ENCODE assay signal across 30 mouse cellular contexts in the genomic region with DNA sequence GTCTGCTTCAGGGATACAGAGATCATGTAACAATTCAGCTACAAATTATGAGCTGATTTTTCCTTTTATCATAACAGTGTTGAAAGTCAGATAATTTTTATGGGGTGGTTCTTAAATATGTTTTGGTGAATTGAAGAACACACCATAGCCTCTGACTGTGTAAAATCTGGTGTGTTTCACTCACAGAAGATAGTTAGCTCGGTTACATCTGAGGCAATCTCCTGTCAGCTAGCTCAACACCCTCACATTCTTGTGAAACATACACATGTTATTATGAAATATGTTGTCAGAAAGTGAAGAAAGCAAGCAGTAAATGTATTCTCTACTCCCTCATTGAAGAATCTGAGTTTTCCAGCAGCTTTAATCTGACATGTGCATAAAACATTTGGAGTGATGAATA. TPM values are rescaled to one million over a fixed set of nuclear protein-coding genes. Genes with fewer than 3 reads are reported as not detected.
DNase-seq lines count a peak whose midpoint lies in the region; ATAC-seq and TF ChIP-seq lines count a peak whose summit lies in the region.
"Had no signal": no experiment of that assay in that cellular context is flagged by ENCODE, and none has a peak within 500 bp of the region (broad histone marks: within the 10 kb centered on the region; RNA-seq: fewer than 3 reads in every experiment).

No protein-coding gene starts in this region.

- H3ac ChIP-seq in myocyte (ENCODE audit: control insufficient read depth, insufficient read length): no peak overlapping the region

- TF ChIP-seq CTCF in lung, postnatal 0 days (IDR thresholded peaks at IDR 0.05): no peak

- no peak for DNase-seq in lung, postnatal 10 days
- DNase-seq in lung, postnatal 0 days (ENCODE audit: low spot score): peak; percentile 53
- no peak for DNase-seq in lung, postnatal 4 days
- peak; percentile 11 for DNase-seq in NIH3T3 (ENCODE audit: low read depth)
- DNase-seq in heart, postnatal 14 days: no peak
- no peak for DNase-seq in left cerebral cortex, adult 18-20 months (ENCODE audit: low spot score in 2 of 2)
- DNase-seq: adrenal gland, postnatal 10 days; adrenal gland, postnatal 25 days; B cell, adult 2 months; cerebellum, adult 11 months; cerebellum, adult 18-20 months; cerebellum, adult 8-10 months; cerebellum, adult 9-11 months; cerebellum, postnatal 14 days; cerebellum, postnatal 36 days; embryo, embryonic 11 days had no signal

- H3K4me3 ChIP-seq in lung, embryonic 15.5 days: no peak overlapping the region
- no peak overlapping the region for H3K4me3 ChIP-seq in lung, postnatal 0 days (ENCODE audit: low read depth, low read length)
- H3K4me3 ChIP-seq in myocyte: no peak overlapping the region
- H3K4me3 ChIP-seq: embryonic facial prominence, embryonic 13.5 days; embryonic facial prominence, embryonic 15.5 days; erythroblast, embryonic 14.5 days; forebrain, embryonic 10.5 days; forebrain, embryonic 12.5 days had no signal

- H3K9ac ChIP-seq in lung, embryonic 15.5 days: no peak overlapping the region
- no peak overlapping the region for H3K9ac ChIP-seq in lung, postnatal 0 days (replicated peaks; ENCODE audit: low read depth)
- H3K9ac ChIP-seq: embryonic facial prominence, embryonic 13.5 days; embryonic facial prominence, embryonic 15.5 days; forebrain, embryonic 12.5 days had no signal

- peak; percentile 67; the same call in 1 of the 2 replicates for ATAC-seq in lung, embryonic 15.5 days (ENCODE audit: borderline replicate concordance, extremely low read depth, low FRiP score, low TSS enrichment)
- ATAC-seq in lung, postnatal 0 days: no peak
- ATAC-seq: CD4-positive, CD25-positive, alpha-beta regulatory T cell, adult 4 months; forebrain, embryonic 14.5 days; forebrain, embryonic 16.5 days had no signal

- no peaks in the 10 kb centered on the region for H3K79me2 ChIP-seq in myocyte (ENCODE audit: control insufficient read depth, insufficient read depth)

- H3K9me3 ChIP-seq in lung, embryonic 15.5 days: peaks cover 3% of the 10 kb centered on the region; the same call in 1 of the 2 replicates
- H3K9me3 ChIP-seq in lung, postnatal 0 days (ENCODE audit: low read length): no peaks in the 10 kb centered on the region
- H3K9me3 ChIP-seq: embryonic facial prominence, embryonic 13.5 days; embryonic facial prominence, embryonic 15.5 days; forebrain, embryonic 10.5 days; forebrain, embryonic 12.5 days; G1E had no signal

- H3K27me3 ChIP-seq in lung, embryonic 15.5 days: no peaks in the 10 kb centered on the region
- H3K27me3 ChIP-seq in lung, postnatal 0 days (replicated peaks; ENCODE audit: insufficient read depth, low read length): no peaks in the 10 kb centered on the region
- no peaks in the 10 kb centered on the region for H3K27me3 ChIP-seq in myocyte (ENCODE audit: control insufficient read depth, insufficient read depth, insufficient read length)
- H3K27me3 ChIP-seq: CH12.LX; embryonic facial prominence, embryonic 13.5 days; embryonic facial prominence, embryonic 15.5 days; forebrain, embryonic 12.5 days had no signal

- TF ChIP-seq EP300 in lung, postnatal 0 days (IDR thresholded peaks at IDR 0.05): no peak

- no peak for TF ChIP-seq POLR2A in myocyte (IDR thresholded peaks at IDR 0.05; ENCODE audit: insufficient read length, low read depth)

- no peaks in the 10 kb centered on the region for H3K36me3 ChIP-seq in lung, embryonic 15.5 days
- H3K36me3 ChIP-seq in lung, postnatal 0 days (ENCODE audit: insufficient read depth, low read length): no peaks in the 10 kb centered on the region
- no peaks in the 10 kb centered on the region for H3K36me3 ChIP-seq in myocyte (ENCODE audit: control insufficient read depth, insufficient read depth)
- H3K36me3 ChIP-seq: embryonic facial prominence, embryonic 13.5 days; embryonic facial prominence, embryonic 15.5 days; forebrain, embryonic 10.5 days; forebrain, embryonic 12.5 days; G1E had no signal

- 31% methylated on average over 1 of the region's 1 CpGs for WGBS in lung, embryonic 15.5 days
- WGBS in lung, postnatal 0 days: 40% methylated on average over 1 of the region's 1 CpGs

- no peaks in the 10 kb centered on the region for H3K4me1 ChIP-seq in lung, embryonic 15.5 days
- H3K4me1 ChIP-seq in lung, postnatal 0 days (ENCODE audit: insufficient read depth, low read depth, low read length): no peaks in the 10 kb centered on the region
- H3K4me1 ChIP-seq: embryonic facial prominence, embryonic 13.5 days; embryonic facial prominence, embryonic 15.5 days; forebrain, embryonic 10.5 days; forebrain, embryonic 12.5 days had no signal

- H3K4me2 ChIP-seq in lung, embryonic 15.5 days: no peak overlapping the region
- no peak overlapping the region for H3K4me2 ChIP-seq in lung, postnatal 0 days (replicated peaks; ENCODE audit: low read depth, low read length)
- H3K4me2 ChIP-seq in myocyte (ENCODE audit: low read depth): no peak overlapping the region
- H3K4me2 ChIP-seq: embryonic facial prominence, embryonic 13.5 days; embryonic facial prominence, embryonic 15.5 days; forebrain, embryonic 12.5 days had no signal

- H3K27ac ChIP-seq in lung, embryonic 15.5 days: no peak overlapping the region
- H3K27ac ChIP-seq in lung, postnatal 0 days (ENCODE audit: low read length): no peak overlapping the region
- H3K27ac ChIP-seq: embryonic facial prominence, embryonic 13.5 days; embryonic facial prominence, embryonic 15.5 days; forebrain, embryonic 10.5 days; forebrain, embryonic 12.5 days had no signal

- intact Hi-C loops in heart, postnatal 14 days (cut with DNase I): no loop called here

TF ChIP-seq in myocyte, 11 proteins besides CTCF, POLR2A, EP300 and RAD21:
- 0 out of 2 replicates have a peak, but pooled peaks have one; percentile 24 for TF ChIP-seq CEBPB (IDR thresholded peaks at IDR 0.05; ENCODE audit: insufficient read depth, poor library complexity, severe bottlenecking)
- no peak for TF ChIP-seq TCF12 (IDR thresholded peaks at IDR 0.05; ENCODE audit: insufficient read depth, poor library complexity, severe bottlenecking)
- no peak for TF ChIP-seq TCF3 (IDR thresholded peaks at IDR 0.05; ENCODE audit: insufficient read length, low read depth)
- TF ChIP-seq MYOD1 (IDR thresholded peaks at IDR 0.05; ENCODE audit: control insufficient read depth in 1 of 3, insufficient read length in 2 of 3, low read depth in 2 of 3): no peak
- no peak for TF ChIP-seq MAX (IDR thresholded peaks at IDR 0.05; ENCODE audit: low read depth)

RNA-seq across cellular contexts. Expression of gene Gm12666, which starts 24.7 kb away (rescaled TPM):
- polyA plus RNA-seq in lung, embryonic 15.5 days (2015; fragmentation: Nextera tagmentation; extraction: Ambion mirVana): not detected in 2 replicates
- polyA plus RNA-seq in lung, postnatal 0 days (2015; fragmentation: Nextera tagmentation; extraction: Ambion mirVana): not detected in 2 replicates
- 3.4 TPM for polyA plus RNA-seq in myocyte (2012; fragmentation: generic; extraction: Trizol)
- total RNA-seq in heart, postnatal 14 days (2021): 1 to 10 TPM; 1.4 to 1.8 TPM
- total RNA-seq in left cerebral cortex, adult 18-20 months (2021): 1 to 10 TPM in 1 of 2 experiments, not detected in 1; 2.0 TPM
- total RNA-seq: CH12.LX had no signal
- polyA plus RNA-seq: brain, embryonic 14.5 days; CD4-positive, CD25-positive, alpha-beta regulatory T cell, adult 4 months; embryonic facial prominence, embryonic 11.5 days; embryonic facial prominence, embryonic 13.5 days; embryonic facial prominence, embryonic 15.5 days; erythroblast, embryonic 14.5 days; forebrain, embryonic 10.5 days; forebrain, embryonic 12.5 days; forebrain, embryonic 14.5 days; forebrain, embryonic 16.5 days had no signal

Comparison
In these comparisons a context has a peak if more than half of its experiments do, and no peak if none do; other contexts are left out.
1. DNase-seq: peak in lung, postnatal 0 days (single experiment) and NIH3T3 (single experiment); none in lung, postnatal 10 days (single experiment), lung, postnatal 4 days (0 of 2), heart, postnatal 14 days (0 of 2) and left cerebral cortex, adult 18-20 months (0 of 2).